Mouse (Mus musculus): ENCODE measurements around the gene Rusc2. TPM values are rescaled to one million over a fixed set of nuclear protein-coding genes. Genes with fewer than 3 reads are reported as not detected.

Rusc2 gene
- polyA plus RNA-seq, 1 experiment, result 0.03 TPM

DNA sequence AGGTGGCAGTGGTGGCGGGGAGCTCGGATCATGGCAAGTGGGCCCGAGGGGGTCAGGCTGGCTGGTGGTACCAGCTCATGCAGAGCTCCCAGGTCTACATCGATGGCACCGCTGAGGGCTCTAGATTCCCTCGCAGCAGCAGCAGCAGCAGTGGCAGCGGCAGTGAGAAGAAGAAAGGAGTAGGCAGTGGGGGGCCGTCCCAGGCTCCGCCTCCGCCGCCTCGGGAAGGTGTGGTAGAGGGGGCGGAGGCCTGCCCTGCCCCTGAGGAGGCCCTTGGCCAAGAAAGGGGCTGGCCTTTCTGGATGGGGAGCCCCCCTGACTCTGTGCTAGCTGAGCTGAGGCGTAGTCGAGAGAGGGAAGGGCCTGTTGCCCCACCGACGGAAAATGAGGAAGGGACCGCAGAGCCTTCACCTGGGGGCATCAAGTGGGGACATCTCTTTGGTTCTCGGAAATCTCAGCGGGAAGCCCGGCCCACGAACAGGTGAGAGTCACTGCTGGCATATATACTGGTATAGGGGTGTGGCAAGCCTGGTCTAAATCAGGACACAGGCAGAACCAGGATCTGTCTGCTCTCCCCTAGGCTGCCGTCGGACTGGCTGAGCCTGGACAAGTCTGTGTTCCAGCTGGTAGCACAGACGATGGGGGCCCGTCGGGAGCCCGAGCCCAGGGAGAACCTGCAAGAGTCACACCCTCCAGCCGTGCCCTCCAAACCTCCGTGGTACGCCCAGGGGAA lies 44.0 kb downstream of the Rusc2 start:
- TF ChIP-seq GATA1 (IDR thresholded peaks at IDR 0.05; ENCODE audit: low read length) (no peak), TAL1 (IDR thresholded peaks at IDR 0.05; ENCODE audit: low read length) (no peak)
- peaks cover 21% of the 10 kb centered on the region for H3K4me1 ChIP-seq (ENCODE audit: control insufficient read depth)
- no peaks in the 10 kb centered on the region for H3K9me3 ChIP-seq (ENCODE audit: control insufficient read depth, low read length)
- no peaks in the 10 kb centered on the region for H3K36me3 ChIP-seq (ENCODE audit: control insufficient read depth)
- peaks cover 37% of the 10 kb centered on the region for H3K27me3 ChIP-seq (ENCODE audit: control insufficient read depth)
- H3K4me3 ChIP-seq (replicated peaks), result peak overlapping the region; percentile 40

DNA sequence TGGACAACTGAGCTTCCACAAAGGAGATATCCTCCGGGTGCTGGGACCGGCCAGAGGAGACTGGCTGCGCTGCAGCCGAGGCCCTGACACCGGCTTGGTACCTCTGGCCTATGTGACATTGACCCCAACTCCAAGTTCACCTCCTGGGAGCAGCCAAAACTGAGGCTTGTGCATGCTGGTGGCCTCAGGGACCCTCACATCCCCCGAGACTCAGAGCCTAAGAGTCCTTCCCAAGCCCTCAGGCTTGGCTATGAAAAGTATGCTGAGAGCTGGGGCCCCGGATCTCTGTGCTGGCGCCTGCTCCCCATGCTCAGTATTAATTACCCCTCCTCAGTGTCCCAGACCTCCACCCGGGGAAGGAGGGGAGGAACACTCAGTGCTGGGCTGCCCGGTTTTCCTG lies 44.7 kb downstream of the Rusc2 start:
- TF ChIP-seq TAL1 (IDR thresholded peaks at IDR 0.05; ENCODE audit: low read length) (no peak), GATA1 (IDR thresholded peaks at IDR 0.05; ENCODE audit: low read length) (no peak)
- H3K27me3 ChIP-seq (ENCODE audit: control insufficient read depth), result peaks cover 37% of the 10 kb centered on the region
- no peak overlapping the region for H3K4me3 ChIP-seq (replicated peaks)
- no peaks in the 10 kb centered on the region for H3K36me3 ChIP-seq (ENCODE audit: control insufficient read depth)
- peaks cover 18% of the 10 kb centered on the region for H3K4me1 ChIP-seq (ENCODE audit: control insufficient read depth)
- H3K9me3 ChIP-seq (ENCODE audit: control insufficient read depth, low read length), result no peaks in the 10 kb centered on the region

DNA sequence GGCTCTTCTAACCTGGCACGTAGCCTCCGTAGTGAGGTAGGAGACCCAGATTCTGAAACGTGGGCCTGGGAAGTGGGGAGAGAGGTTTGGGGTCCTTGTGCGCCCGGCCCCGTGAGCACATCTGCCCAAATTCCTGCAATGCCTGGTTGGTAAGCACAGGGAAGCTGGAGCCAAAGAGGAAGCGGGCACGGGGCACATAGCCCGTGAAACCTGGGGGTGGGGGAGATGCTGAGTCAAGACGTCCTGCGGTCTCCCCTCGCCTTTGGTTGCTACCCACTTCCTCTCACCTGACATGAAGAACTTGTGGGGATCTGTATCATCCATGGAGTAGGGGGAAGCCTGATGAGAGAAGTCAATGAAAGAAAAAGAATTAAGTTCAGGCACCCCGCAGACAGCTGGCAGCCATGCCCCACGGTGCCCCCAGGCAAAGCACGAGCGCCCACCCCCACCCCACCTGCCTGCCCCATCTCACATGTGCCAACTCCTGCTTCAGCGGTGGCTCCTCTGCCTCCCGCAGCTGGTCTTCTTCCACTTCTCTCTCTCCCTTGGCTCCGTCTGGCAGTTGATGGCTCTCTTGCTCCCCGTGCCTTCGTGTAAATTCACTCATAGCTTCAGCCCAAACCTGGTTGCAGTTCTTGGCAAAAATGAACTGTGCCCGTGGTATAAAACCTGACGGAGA lies 45.9 kb downstream of the Rusc2 start:
- Histone ChIP-seq H3K36me3 (ENCODE audit: control insufficient read depth) (no peaks in the 10 kb centered on the region), H3K9me3 (ENCODE audit: control insufficient read depth, low read length) (no peaks in the 10 kb centered on the region), H3K4me1 (ENCODE audit: control insufficient read depth) (peaks cover 16% of the 10 kb centered on the region), H3K4me3 (replicated peaks) (no peak overlapping the region), H3K27me3 (ENCODE audit: control insufficient read depth) (peaks cover 37% of the 10 kb centered on the region)
- TF ChIP-seq TAL1 (IDR thresholded peaks at IDR 0.05; ENCODE audit: low read length) (no peak), GATA1 (IDR thresholded peaks at IDR 0.05; ENCODE audit: low read length) (no peak)

DNA sequence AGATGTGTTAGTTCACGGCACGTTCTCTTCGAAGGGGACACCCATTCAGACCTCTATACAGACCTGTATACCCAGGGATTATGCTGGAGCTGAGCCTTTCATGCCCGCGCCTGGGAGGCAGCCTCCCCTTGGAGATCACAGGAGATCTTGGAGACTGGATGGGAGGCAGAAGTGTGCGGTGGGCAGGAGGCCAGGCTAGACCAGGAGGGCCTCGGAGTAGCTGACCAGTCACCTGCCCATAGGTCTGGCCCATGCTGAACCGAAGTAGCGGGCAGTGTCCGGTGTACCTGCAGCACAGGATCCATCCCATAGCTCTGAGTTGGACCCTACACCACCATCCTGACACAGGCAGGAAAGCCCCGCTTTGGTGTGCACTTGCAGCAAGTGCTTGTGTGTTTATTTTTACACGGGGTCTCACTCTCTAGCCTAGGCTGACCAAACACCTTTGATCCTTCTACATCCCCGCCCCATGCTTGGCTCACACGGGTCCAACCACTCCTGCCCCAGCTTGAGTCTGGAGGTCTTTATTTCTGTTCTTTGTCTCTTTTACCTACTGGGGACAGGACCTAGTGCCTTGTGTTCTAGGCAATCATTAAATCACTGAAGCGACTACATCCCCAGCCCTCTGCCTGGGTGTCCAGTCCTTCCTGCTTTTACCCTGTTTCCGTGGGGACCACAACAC lies 46.5 kb downstream of the Rusc2 start:
- H3K36me3 ChIP-seq (ENCODE audit: control insufficient read depth), result no peaks in the 10 kb centered on the region
- no peak for TF ChIP-seq GATA1 (IDR thresholded peaks at IDR 0.05; ENCODE audit: low read length)
- no peak for TF ChIP-seq TAL1 (IDR thresholded peaks at IDR 0.05; ENCODE audit: low read length)
- peaks cover 20% of the 10 kb centered on the region for H3K4me1 ChIP-seq (ENCODE audit: control insufficient read depth)
- H3K27me3 ChIP-seq (ENCODE audit: control insufficient read depth), result peaks cover 37% of the 10 kb centered on the region
- no peak overlapping the region for H3K4me3 ChIP-seq (replicated peaks)
- H3K9me3 ChIP-seq (ENCODE audit: control insufficient read depth, low read length), result no peaks in the 10 kb centered on the region

DNA sequence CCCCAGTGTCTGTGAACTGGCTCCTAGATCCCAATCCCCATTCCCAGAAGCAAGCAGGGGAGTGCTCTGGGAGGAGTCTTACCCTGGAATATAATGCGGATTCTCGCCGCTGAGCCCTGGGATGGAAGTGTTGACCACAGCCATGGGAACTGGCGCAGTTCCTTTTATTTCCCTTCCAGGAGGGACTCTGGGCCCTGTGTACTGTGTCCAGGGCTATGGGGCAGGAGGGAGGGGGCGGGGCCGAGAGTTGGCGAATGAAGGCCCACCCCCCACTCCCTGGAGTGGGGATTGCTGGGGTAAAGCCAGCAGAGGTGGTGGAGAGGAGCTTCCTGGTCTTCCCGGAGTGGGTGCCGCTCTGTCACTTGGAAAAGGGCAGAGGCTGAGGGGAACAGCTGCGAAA lies 47.2 kb downstream of the Rusc2 start, which contains the start of gene Fam166b:
Gene Fam166b, minus strand, starts transcription at position 189 of the 400 bp plus-strand sequence.
- Histone ChIP-seq H3K36me3 (ENCODE audit: control insufficient read depth) (no peaks in the 10 kb centered on the region), H3K4me3 (replicated peaks) (no peak within 1 kb of the TSS), H3K27me3 (ENCODE audit: control insufficient read depth) (peaks cover 37% of the 10 kb centered on the region), H3K4me1 (ENCODE audit: control insufficient read depth) (peaks cover 20% of the 10 kb centered on the region), H3K9me3 (ENCODE audit: control insufficient read depth, low read length) (no peaks in the 10 kb centered on the region)
- no peak for TF ChIP-seq TAL1 (IDR thresholded peaks at IDR 0.05; ENCODE audit: low read length)
- TF ChIP-seq GATA1 (IDR thresholded peaks at IDR 0.05; ENCODE audit: low read length), result no peak

DNA sequence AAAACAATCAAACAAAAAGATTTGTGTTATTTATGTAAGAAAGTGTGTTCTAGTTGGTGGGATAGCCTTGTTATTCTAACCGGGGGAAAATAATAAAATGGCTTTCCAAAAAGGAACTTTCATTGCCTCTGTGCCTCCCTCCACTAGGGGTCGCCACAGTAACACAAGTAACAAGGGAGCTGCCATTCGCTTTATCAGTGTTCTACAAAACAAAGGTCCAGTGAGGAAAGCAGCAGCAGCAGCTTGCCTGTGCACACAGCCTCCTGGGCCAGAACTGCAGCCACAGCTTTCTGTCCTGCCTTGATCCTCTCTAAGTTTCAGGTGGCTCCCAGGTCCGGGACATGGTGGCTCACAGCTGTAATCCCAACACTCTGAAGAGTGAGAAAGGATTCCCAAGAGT lies 49.9 kb downstream of the Rusc2 start:
- H3K36me3 ChIP-seq (ENCODE audit: control insufficient read depth), result no peaks in the 10 kb centered on the region
- no peaks in the 10 kb centered on the region for H3K9me3 ChIP-seq (ENCODE audit: control insufficient read depth, low read length)
- no peak overlapping the region for H3K4me3 ChIP-seq (replicated peaks)
- TF ChIP-seq TAL1 (IDR thresholded peaks at IDR 0.05; ENCODE audit: low read length) (no peak), GATA1 (IDR thresholded peaks at IDR 0.05; ENCODE audit: low read length) (no peak)
- H3K27me3 ChIP-seq (ENCODE audit: control insufficient read depth), result peaks cover 21% of the 10 kb centered on the region
- peaks cover 7% of the 10 kb centered on the region for H3K4me1 ChIP-seq (ENCODE audit: control insufficient read depth)

DNA sequence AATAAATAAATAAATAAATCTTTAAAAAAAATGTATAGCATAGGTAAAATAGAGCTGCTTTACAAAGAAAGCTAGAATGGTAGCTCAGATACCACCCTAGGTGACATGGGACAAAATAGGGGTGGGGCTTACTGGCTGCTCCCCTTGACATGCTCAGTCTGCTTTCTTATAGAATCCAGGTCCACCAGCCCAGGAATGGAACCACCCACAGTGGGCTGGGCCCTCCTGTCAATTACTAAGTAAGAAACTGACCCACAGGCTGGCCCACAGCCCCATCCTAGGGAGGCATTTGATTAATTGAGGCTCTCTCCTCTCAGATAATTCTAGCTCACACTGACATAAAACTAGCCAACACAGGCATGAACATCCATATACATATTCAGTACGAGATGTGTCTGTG lies 51.1 kb downstream of the Rusc2 start:
- Histone ChIP-seq H3K9me3 (ENCODE audit: control insufficient read depth, low read length) (no peaks in the 10 kb centered on the region), H3K4me3 (replicated peaks) (no peak overlapping the region), H3K4me1 (ENCODE audit: control insufficient read depth) (peaks cover 7% of the 10 kb centered on the region), H3K36me3 (ENCODE audit: control insufficient read depth) (no peaks in the 10 kb centered on the region), H3K27me3 (ENCODE audit: control insufficient read depth) (peaks cover 12% of the 10 kb centered on the region)
- TF ChIP-seq GATA1 (IDR thresholded peaks at IDR 0.05; ENCODE audit: low read length) (no peak), TAL1 (IDR thresholded peaks at IDR 0.05; ENCODE audit: low read length) (no peak)

DNA sequence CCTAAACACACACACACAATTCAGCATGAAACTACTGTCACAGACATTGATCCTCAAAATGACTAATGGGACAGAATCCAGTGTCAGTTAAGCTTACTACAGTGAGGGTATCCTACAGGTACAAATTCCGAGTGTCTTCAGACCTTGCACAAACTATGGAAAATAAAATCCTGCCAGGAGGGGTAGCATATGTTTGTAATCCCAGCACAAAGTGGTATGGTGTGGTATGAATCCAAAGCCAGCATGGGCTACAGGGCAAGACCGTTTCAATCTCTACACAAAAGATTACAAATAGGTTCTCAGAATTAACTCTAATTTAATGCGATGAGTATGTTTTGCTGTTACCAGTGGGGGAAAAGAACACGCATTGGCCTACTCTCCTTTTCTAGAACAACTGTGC lies 59.9 kb downstream of the Rusc2 start, which contains the start of gene Tesk1:
Gene Tesk1, plus strand, starts transcription at position 301 of the 400 bp plus-strand sequence.
- H3K9me3 ChIP-seq (ENCODE audit: control insufficient read depth, low read length), result no peaks in the 10 kb centered on the region
- peaks cover 10% of the 10 kb centered on the region for H3K36me3 ChIP-seq (ENCODE audit: control insufficient read depth)
- H3K4me3 ChIP-seq (replicated peaks), result peak within 1 kb of the TSS; percentile 84
- H3K4me1 ChIP-seq (ENCODE audit: control insufficient read depth), result peaks cover 20% of the 10 kb centered on the region
- H3K27me3 ChIP-seq (ENCODE audit: control insufficient read depth), result peaks cover 9% of the 10 kb centered on the region
- TF ChIP-seq TAL1 (IDR thresholded peaks at IDR 0.05; ENCODE audit: low read length) (no peak), GATA1 (IDR thresholded peaks at IDR 0.05; ENCODE audit: low read length) (no peak)

DNA sequence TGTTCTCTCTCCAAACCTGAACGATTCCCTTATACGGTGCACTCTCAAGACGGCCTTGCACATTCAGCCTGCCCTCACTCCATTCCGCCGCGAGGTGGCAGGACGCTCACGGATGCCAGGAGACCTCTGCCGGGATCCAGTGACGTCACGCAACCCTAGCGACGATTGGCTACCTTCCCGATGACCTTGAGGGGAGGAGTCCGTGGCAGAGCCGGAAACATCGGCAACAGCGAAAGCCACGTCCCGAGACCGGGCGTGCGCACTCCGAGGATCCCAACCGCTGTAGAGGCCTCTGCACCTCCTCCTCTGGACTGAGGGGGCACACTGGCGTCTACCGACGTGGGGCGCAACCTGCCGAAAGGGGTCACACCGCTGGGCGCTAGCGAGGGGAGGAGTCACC lies 60.3 kb downstream of the Rusc2 start:
- TF ChIP-seq TAL1 (IDR thresholded peaks at IDR 0.05; ENCODE audit: low read length) (no peak), GATA1 (IDR thresholded peaks at IDR 0.05; ENCODE audit: low read length) (no peak)
- Histone ChIP-seq H3K4me3 (replicated peaks) (peak overlapping the region; percentile 84), H3K9me3 (ENCODE audit: control insufficient read depth, low read length) (no peaks in the 10 kb centered on the region), H3K36me3 (ENCODE audit: control insufficient read depth) (peaks cover 14% of the 10 kb centered on the region), H3K4me1 (ENCODE audit: control insufficient read depth) (peaks cover 20% of the 10 kb centered on the region), H3K27me3 (ENCODE audit: control insufficient read depth) (peaks cover 9% of the 10 kb centered on the region)
